8 mouse cellular contexts compared by ENCODE assay signal in the genomic region with DNA sequence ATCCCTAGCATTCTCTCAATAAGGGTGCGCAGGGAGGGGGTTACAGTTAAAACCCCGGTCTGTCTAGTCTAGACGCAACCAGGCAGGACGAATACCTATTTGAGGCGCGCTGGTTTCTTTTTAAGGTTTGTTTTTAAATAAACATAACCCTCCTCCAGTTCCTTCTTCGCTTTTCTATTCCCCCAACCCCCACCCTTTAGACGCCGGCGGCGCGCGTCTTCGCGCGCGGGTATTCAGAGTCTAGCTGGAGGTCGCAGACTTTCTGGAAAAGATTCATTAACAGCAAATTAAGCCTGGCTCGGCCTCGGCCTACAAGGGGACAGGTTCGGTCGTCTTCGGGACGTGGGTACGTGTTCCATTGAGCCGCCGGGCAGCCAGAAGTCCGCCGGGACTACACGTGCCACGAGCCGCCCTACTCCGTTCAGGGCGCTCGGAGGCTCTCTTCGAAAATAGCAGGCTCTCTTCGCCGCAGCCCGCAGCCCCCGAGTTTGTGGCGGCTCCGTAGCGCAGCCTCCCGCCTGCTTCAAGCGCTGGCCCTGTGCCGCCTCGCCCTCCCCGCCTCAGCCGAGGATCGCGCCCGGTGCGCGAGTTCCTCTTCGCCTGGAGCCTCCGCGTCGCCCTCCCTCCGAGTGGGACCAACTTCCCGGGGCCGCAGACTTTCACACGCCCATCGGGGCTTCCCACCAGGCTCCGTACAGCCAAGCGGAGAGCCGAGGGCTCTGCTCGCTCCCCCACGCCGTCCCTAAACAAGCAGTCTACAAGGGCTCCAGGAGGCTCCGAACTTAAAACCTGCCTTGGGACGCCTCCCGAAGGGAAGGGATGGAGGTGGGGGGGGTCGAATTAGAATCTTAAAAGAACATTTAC.
DNase-seq lines count a peak whose midpoint lies in the region; ATAC-seq and TF ChIP-seq lines count a peak whose summit lies in the region.

No protein-coding gene starts in this region.

- 1% methylated on average over 58 of the region's 73 CpGs for WGBS in embryonic facial prominence, embryonic 11.5 days
- WGBS in limb, embryonic 12.5 days: 3% methylated on average over 73 of the region's 73 CpGs
- 3% methylated on average over 73 of the region's 73 CpGs for WGBS in midbrain, embryonic 14.5 days

- H3K4me1 ChIP-seq in ES-Bruce4 (ENCODE audit: control insufficient read depth, insufficient read depth, low read length): no peaks in the 10 kb centered on the region
- no peaks in the 10 kb centered on the region; the same call in 1 of the 2 replicates for H3K4me1 ChIP-seq in embryonic facial prominence, embryonic 11.5 days (ENCODE audit: control insufficient read depth, insufficient read depth, low read length)
- peaks cover 39% of the 10 kb centered on the region for H3K4me1 ChIP-seq in limb, embryonic 12.5 days (replicated peaks)
- peaks cover 17% of the 10 kb centered on the region for H3K4me1 ChIP-seq in midbrain, embryonic 14.5 days (ENCODE audit: control insufficient read depth, insufficient read depth, low read length)

- no peak for ATAC-seq in embryonic facial prominence, embryonic 11.5 days (replicated peaks; ENCODE audit: insufficient number of reproducible peaks, low FRiP score, low TSS enrichment, low read depth)
- no peak for ATAC-seq in limb, embryonic 12.5 days (ENCODE audit: insufficient number of reproducible peaks, insufficient read depth, low FRiP score, low TSS enrichment, low read depth)
- ATAC-seq in midbrain, embryonic 14.5 days (ENCODE audit: low FRiP score, low TSS enrichment): peak; percentile 22; the same call in 1 of the 2 replicates

- TF ChIP-seq POLR2A in ES-Bruce4 (IDR thresholded peaks at IDR 0.05; ENCODE audit: insufficient read depth, low read length): no peak

- H3K27ac ChIP-seq in ES-Bruce4 (ENCODE audit: insufficient read depth, low read length): no peak overlapping the region
- no peak overlapping the region for H3K27ac ChIP-seq in embryonic facial prominence, embryonic 11.5 days (replicated peaks; ENCODE audit: low read depth, low read length)
- H3K27ac ChIP-seq in limb, embryonic 12.5 days: peak overlapping the region; percentile 91
- peak overlapping the region; percentile 92 for H3K27ac ChIP-seq in midbrain, embryonic 14.5 days (replicated peaks; ENCODE audit: low read depth, low read length)

- peak overlapping the region; percentile 81 for H3K4me2 ChIP-seq in embryonic facial prominence, embryonic 11.5 days (ENCODE audit: low read depth, low read length)
- peak overlapping the region; percentile 82 for H3K4me2 ChIP-seq in limb, embryonic 12.5 days
- peak overlapping the region; percentile 65 for H3K4me2 ChIP-seq in midbrain, embryonic 14.5 days (ENCODE audit: low read length)

- peak overlapping the region; percentile 56 for H3K4me3 ChIP-seq in ES-Bruce4 (ENCODE audit: low read depth, low read length)
- H3K4me3 ChIP-seq in embryonic facial prominence, embryonic 11.5 days (ENCODE audit: low read depth, low read length): peak overlapping the region; percentile 61
- peak overlapping the region; percentile 63 for H3K4me3 ChIP-seq in limb, embryonic 12.5 days (replicated peaks)
- H3K4me3 ChIP-seq in midbrain, embryonic 14.5 days (replicated peaks; ENCODE audit: low read depth, low read length): peak overlapping the region; percentile 62

- H3K36me3 ChIP-seq in ES-Bruce4 (ENCODE audit: control insufficient read depth, insufficient read depth, low read length, poor library complexity, severe bottlenecking): no peaks in the 10 kb centered on the region
- no peaks in the 10 kb centered on the region for H3K36me3 ChIP-seq in embryonic facial prominence, embryonic 11.5 days (replicated peaks; ENCODE audit: control insufficient read depth, insufficient read depth, low read depth, low read length)
- no peaks in the 10 kb centered on the region for H3K36me3 ChIP-seq in limb, embryonic 12.5 days
- no peaks in the 10 kb centered on the region for H3K36me3 ChIP-seq in midbrain, embryonic 14.5 days (ENCODE audit: control insufficient read depth, insufficient read depth, low read length)

- H3K9ac ChIP-seq in ES-Bruce4 (ENCODE audit: low read depth, poor library complexity, severe bottlenecking): peak overlapping the region; percentile 89; the same call in 1 of the 2 replicates
- H3K9ac ChIP-seq in embryonic facial prominence, embryonic 11.5 days (replicated peaks; ENCODE audit: low read length): peak overlapping the region; percentile 75
- H3K9ac ChIP-seq in limb, embryonic 12.5 days (replicated peaks): peak overlapping the region; percentile 80
- H3K9ac ChIP-seq in midbrain, embryonic 14.5 days (replicated peaks; ENCODE audit: low read length): peak overlapping the region; percentile 83

- no peaks in the 10 kb centered on the region for H3K9me3 ChIP-seq in ES-Bruce4 (replicated peaks; ENCODE audit: control insufficient read depth, insufficient read depth, low read length, poor library complexity, severe bottlenecking)
- H3K9me3 ChIP-seq in embryonic facial prominence, embryonic 11.5 days (replicated peaks; ENCODE audit: control insufficient read depth, low read length): no peaks in the 10 kb centered on the region
- H3K9me3 ChIP-seq in limb, embryonic 12.5 days: no peaks in the 10 kb centered on the region
- no peaks in the 10 kb centered on the region for H3K9me3 ChIP-seq in midbrain, embryonic 14.5 days (ENCODE audit: control insufficient read depth, low read length)

- H3K27me3 ChIP-seq in ES-Bruce4 (ENCODE audit: control insufficient read depth, insufficient read depth, low read length, poor library complexity, severe bottlenecking): peaks cover 23% of the 10 kb centered on the region
- peaks cover 54% of the 10 kb centered on the region for H3K27me3 ChIP-seq in embryonic facial prominence, embryonic 11.5 days (ENCODE audit: control insufficient read depth, insufficient read depth, low read length)
- H3K27me3 ChIP-seq in limb, embryonic 12.5 days: peaks cover 98% of the 10 kb centered on the region
- H3K27me3 ChIP-seq in midbrain, embryonic 14.5 days (ENCODE audit: control insufficient read depth, insufficient read depth, low read length): peaks cover 23% of the 10 kb centered on the region

- intact Hi-C loops in heart, postnatal 10 days (cut with DNase I): loop anchor here (2.0 to 5.0 kb wide), 2 partner anchors 71 to 78 kb away; no protein-coding TSS in a partner anchor

- DNase-seq in gastrocnemius, adult 18-20 months (ENCODE audit: low spot score): peak; percentile 26
- DNase-seq in gastrocnemius, adult 8-10 months (ENCODE audit: low spot score in 2 of 2): no peak
- no peak for DNase-seq in embryonic facial prominence, embryonic 11.5 days (ENCODE audit: low spot score)
- DNase-seq in heart, postnatal 10 days: peak; percentile 57 to 60
- peak; percentile 52 for DNase-seq in midbrain, embryonic 14.5 days
- DNase-seq in yolk sac, embryonic 10.5 days (ENCODE audit: low spot score): peak; percentile 22

- TF ChIP-seq EP300 in ES-Bruce4 (IDR thresholded peaks at IDR 0.05; ENCODE audit: insufficient read depth, low read depth, low read length): no peak

- no peak for TF ChIP-seq CTCF in ES-Bruce4 (IDR thresholded peaks at IDR 0.05; ENCODE audit: low read depth, low read length)

Comparison
In these comparisons a context has a peak if more than half of its experiments do, and no peak if none do; other contexts are left out.
1. DNase-seq: peak in gastrocnemius, adult 18-20 months (single experiment), heart, postnatal 10 days (2 of 2), midbrain, embryonic 14.5 days (single experiment) and yolk sac, embryonic 10.5 days (single experiment); none in gastrocnemius, adult 8-10 months (0 of 2) and embryonic facial prominence, embryonic 11.5 days (single experiment).
2. H3K27ac ChIP-seq: peak in limb, embryonic 12.5 days (single experiment) and midbrain, embryonic 14.5 days (single experiment); none in ES-Bruce4 (single experiment) and embryonic facial prominence, embryonic 11.5 days (single experiment).
3. Peak in every context shown above with its lines, with median percentiles within 50 percentile points of each other: H3K4me3 ChIP-seq, H3K9ac ChIP-seq and H3K4me2 ChIP-seq.